Mouse (Mus musculus) c-Kit-positive CD71-positive TER-119-positive erythroid progenitor cells, embryonic 14.5 days (primary cell): Measurements from ENCODE around the gene Ecsit.
A peak's percentile ranks its signal among the peaks of the same experiment; 100 is the strongest.
"Not testable (repeated sequence)": the region's sequence is repeated elsewhere in the genome, so short reads cannot be mapped to it uniquely, and the experiment has no call there.

Experiments used
- DNase-seq: peaks from one replicate; pipeline ENCODE4 v3.0.0-alpha.2; 2013; ENCODE audit warnings: low spot score

The Ecsit gene

DNA sequence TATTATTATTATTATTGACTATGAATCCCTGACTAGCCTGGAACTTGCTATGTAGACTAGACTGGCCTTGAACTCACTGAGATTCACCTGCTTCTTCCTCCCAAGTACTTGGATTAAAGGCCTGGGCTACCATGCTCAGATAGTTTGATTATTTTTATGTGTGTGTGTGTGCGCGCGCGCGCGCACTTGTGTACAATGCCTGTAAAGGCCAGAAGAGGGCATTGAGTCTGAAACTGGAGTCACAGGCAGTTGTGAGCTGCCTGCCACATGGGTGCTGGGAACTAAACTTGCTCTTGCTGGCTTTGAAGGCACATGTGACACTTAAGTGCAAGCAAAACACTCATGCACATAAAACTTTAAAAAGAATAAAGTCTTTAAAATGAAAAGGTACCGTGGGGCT lies 4.0 kb upstream of the Ecsit start:
- no peak for DNase-seq

- DNase-seq = no peak
Measured at GRCm38 (mm10) chr9:22087034-22087618, 1.9 kb upstream of the Ecsit start.

- DNase-seq = no peak
Measured at GRCm38 (mm10) chr9:22086012-22086411, 774 bp upstream of the Ecsit start.

GRCm38 (mm10) chr9:22084667-22085021 lies 594 bp downstream of the Ecsit start:
- no peak for DNase-seq

GRCm38 (mm10) chr9:22076223-22076622 lies 9.0 kb downstream of the Ecsit start:
- DNase-seq = no peak

GRCm38 (mm10) chr9:22075778-22076177 lies 9.5 kb downstream of the Ecsit start:
- DNase-seq = not testable (repeated sequence)

DNA sequence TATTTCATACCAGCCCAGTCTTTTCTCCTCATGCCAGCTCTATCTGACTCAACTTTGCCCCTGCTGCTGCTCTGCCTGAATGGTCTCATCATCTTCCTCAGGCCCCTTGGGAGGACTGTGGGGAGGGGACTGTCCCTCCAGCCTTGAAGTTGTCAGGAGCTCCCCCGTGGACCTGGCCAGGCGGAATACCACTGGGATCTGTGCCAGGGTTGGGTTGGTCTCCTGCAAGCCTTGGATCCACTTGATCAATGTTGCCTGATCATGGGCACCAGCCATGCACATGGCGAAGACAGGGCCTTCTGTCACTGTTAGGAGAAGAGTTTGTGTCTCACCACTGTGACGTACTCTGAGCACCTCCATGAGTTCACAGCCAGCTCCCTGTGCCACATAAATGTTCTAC lies 13.0 kb downstream of the Ecsit start:
- no peak for DNase-seq

GRCm38 (mm10) chr9:22070791-22071573 lies 14.3 kb downstream of the Ecsit start, which contains the start of the genes Gm49318 and Zfp653:
TSS of gene Gm49318 (minus strand) at chr9:22071259.
TSS of gene Zfp653 (minus strand) at chr9:22071376.
- peak; percentile 95 for DNase-seq

GRCm38 (mm10) chr9:22069881-22070553 lies 15.2 kb downstream of the Ecsit start:
- DNase-seq = no peak

DNA sequence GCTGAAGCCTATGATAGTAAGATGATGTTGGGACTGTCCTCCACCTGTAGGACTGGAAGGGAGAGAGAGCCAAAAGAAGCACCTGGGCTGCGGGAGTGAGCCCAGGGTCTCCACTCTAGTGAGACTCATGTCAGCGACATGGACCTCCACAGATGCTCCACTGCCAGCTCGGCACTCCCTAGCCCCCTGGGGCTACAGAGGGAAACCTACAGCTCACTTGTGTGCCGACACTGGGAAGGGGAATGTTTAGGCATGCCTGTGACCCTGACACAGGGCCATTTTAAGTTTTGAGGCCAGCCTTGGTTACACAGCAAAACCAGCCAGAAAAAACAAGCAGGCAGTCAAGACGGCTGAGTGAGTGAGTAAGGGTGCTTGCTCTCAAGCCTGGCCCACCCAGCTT lies 18.0 kb downstream of the Ecsit start:
- no peak for DNase-seq

DNA sequence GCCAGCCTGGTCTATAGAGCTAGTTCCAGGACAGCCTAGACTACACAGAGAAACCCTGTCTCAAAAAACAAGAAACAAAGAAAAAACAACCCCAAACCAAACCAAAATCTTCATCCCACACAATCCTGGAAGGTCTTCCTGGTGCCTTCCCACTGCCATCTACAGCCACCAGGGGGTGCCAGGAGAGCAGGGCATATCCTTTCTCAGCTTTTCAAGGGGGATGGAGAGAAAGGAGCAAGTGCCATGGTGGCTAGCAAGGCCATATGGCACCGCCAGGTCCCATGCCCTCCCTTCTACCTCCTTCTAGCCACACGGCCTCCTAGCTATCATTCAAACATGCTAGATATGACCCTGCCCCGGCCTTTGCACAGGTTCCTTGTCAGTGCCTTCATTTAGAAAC lies 18.8 kb downstream of the Ecsit start:
- DNase-seq = peak; percentile 56

DNA sequence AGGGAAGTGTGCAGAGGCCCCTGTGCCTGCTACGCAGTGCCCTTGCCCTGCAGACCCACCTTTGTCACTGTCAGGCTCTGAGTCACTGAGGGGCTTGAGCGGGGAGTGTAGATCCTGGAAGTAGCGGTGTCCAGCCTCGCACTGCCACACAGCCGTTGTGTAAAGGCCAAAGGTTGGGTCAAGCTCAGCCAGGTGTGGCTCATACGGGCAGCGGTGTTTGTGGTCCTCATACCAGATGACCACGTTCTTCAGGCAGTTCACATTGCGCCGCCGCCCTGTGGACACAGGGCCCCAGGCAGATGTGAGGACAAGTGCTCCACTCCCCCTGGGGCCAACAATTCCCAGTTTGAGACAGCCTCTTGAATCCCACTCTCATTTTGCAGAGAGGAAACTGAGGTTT lies 19.6 kb downstream of the Ecsit start:
- no peak for DNase-seq

DNA sequence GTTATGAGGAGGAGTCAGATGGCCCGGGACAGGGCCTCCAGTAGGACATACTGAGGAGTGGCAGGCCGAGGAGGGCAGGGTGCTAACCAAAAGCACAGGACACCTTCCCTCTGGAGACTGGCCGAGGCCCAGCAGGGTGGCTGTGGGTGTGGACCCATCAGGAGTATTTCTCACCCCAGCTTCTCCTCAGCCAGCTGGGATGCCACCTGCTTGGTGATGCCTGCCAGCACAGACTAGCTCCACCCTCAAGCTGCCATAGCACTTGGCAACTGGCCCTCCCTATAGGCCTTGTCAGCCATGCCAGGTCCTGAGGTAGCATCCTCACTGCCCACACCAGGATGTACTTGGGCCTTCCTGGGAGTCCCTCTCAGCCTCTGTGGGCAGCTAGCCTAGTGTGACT lies 20.9 kb downstream of the Ecsit start:
- DNase-seq = no peak

GRCm38 (mm10) chr9:22061339-22061738 lies 23.9 kb downstream of the Ecsit start:
- DNase-seq = no peak

GRCm38 (mm10) chr9:22058011-22058424 lies 27.2 kb downstream of the Ecsit start:
- DNase-seq = no peak

GRCm38 (mm10) chr9:22057031-22057517 lies 28.2 kb downstream of the Ecsit start:
- DNase-seq = no peak

GRCm38 (mm10) chr9:22056303-22056910 lies 28.8 kb downstream of the Ecsit start:
- DNase-seq = no peak

DNA sequence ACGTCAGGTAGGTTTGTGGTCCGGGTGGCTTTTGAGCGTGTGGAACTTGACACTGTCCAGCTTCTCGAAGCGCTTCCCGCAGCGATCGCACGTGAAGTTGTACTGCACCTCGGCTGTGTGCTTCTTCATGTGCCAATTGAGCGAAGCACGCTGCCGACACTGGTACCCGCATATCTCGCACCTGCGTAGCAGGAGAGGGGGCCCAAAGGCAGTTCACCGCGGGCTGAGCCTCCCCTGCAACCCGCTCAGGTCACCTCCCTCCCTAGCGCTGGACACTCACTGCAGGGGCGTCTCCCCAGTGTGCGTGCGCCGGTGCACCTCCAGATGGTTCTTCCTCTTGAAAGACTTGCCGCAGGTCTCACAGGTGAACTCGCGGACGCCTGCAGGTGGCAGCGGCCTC lies 29.5 kb downstream of the Ecsit start:
- DNase-seq = no peak

GRCm38 (mm10) chr9:22054411-22055076 lies 30.7 kb downstream of the Ecsit start:
- peak; percentile 64 for DNase-seq

- no peak for DNase-seq
Measured at GRCm38 (mm10) chr9:22053657-22054056, 31.6 kb downstream of the Ecsit start.

DNA sequence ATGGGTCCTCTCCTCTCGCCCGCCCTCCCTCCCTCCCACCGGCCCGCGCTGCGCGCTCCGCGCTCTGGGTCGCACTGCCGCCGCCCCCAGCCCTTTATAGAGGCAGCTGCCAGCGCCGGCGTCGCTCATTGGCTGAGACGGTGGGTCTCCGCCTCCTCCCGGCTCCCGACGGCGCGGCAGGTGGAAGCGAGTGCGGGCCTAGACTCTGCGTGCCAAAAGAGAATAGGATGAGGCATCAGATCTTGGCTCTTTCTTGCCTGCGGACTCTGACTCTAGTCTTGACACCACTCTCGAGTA lies 33.3 kb downstream of the Ecsit start, which contains the start of gene Elavl3:
Gene Elavl3, minus strand, starts transcription at position 66 of the 297 bp plus-strand sequence.
- no peak for DNase-seq
